Mouse (Mus musculus) midbrain, postnatal 0 days (tissue): ENCODE results near the gene Cdkn2aipnl. TPM values are rescaled to one million over a fixed set of nuclear protein-coding genes. Genes with fewer than 3 reads are reported as not detected.

Source experiments
- ATAC-seq: fragments of 200-750 bp; cut with Nextera tagmentation; 2 replicates; pipeline ENCODE4 v1.8.0; 2017; ENCODE audit warnings: moderate number of reproducible peaks, mild to moderate bottlenecking, moderate TSS enrichment, moderate library complexity; ENCODE audit not compliant: low FRiP score
- DNase-seq: peaks from one replicate; pipeline ENCODE4 v3.0.0-alpha.2; 2015; ENCODE audit warnings: low spot score
- H3K27ac ChIP-seq: fragments of 300-500 bp; sonication (generic); 2 replicates; pipeline ENCODE4 v1.5.1; 2014; ENCODE audit warnings: low read depth, mild to moderate bottlenecking, low read length, mixed read lengths
- H3K27me3 ChIP-seq: fragments of 300-500 bp; sonication (generic); 2 replicates; pipeline ENCODE4 v1.6.1; 2014; ENCODE audit warnings: low read length, control low read depth, mixed read lengths; ENCODE audit not compliant: insufficient read depth
- H3K36me3 ChIP-seq: fragments of 300-500 bp; sonication (generic); 2 replicates; pipeline ENCODE4 v1.6.1; 2014; ENCODE audit warnings: low read length, control low read depth, mixed read lengths; ENCODE audit not compliant: insufficient read depth
- H3K4me1 ChIP-seq: fragments of 300-500 bp; sonication (generic); 2 replicates; pipeline ENCODE4 v1.6.1; 2014; ENCODE audit warnings: mild to moderate bottlenecking, control low read depth, antibody characterized with exemption, low read length, mixed read lengths; ENCODE audit not compliant: insufficient read depth
- H3K4me2 ChIP-seq: fragments of 300-500 bp; sonication (generic); 2 replicates; pipeline ENCODE4 v1.6.1; 2014; ENCODE audit warnings: low read depth, mild to moderate bottlenecking, low read length, mixed read lengths; ENCODE audit not compliant: poor library complexity, severe bottlenecking
- H3K4me3 ChIP-seq: fragments of 300-500 bp; sonication (generic); 2 replicates; pipeline ENCODE4 v1.5.1; 2014; ENCODE audit warnings: low read depth, mild to moderate bottlenecking, low read length, moderate library complexity
- H3K9ac ChIP-seq: fragments of 300-500 bp; sonication (generic); replicated peaks from 2 replicates; pipeline ENCODE4 v1.6.1; 2014; ENCODE audit warnings: mild to moderate bottlenecking, low read length, moderate library complexity, mixed read lengths; ENCODE audit not compliant: poor library complexity, severe bottlenecking
- H3K9me3 ChIP-seq: fragments of 300-500 bp; sonication (generic); 2 replicates; pipeline ENCODE4 v1.6.1; 2016; ENCODE audit warnings: low read length, control low read depth
- CTCF ChIP-seq: IDR thresholded peaks from 2 replicates; pipeline ENCODE4 v1.5.1; 2016; ENCODE audit warnings: antibody characterized with exemption, mild to moderate bottlenecking
- WGBS: fragments of 180-500 bp; shearing (Covaris S2); extraction: QIAGEN DNeasy Blood & Tissue Kit; methylation state at CpG from one replicate; pipeline ENCODE4 v1.1.7; 2014; 5-methylcytosine and 5-hydroxymethylcytosine counted together
- polyA plus RNA-seq: library from polyadenylated mRNA; unstranded; fragments of >200 nt; fragmentation: Nextera tagmentation; extraction: Ambion mirVana; gene quantifications from 2 replicates; pipeline ENCODE4 v1.2.1, GENCODE M21; 2015
- total RNA-seq: library from RNA; depleted of rRNA; stranded (reverse); fragments of >200 nt; gene quantifications from 2 replicates; pipeline ENCODE4 v1.2.3, GENCODE M21; 2014

Cdkn2aipnl gene
- total and polyA plus RNA-seq, 2 experiments from 2014 or later = 99.1 to 124 TPM

- Histone ChIP-seq H3K36me3 (no peaks in the 10 kb centered on the region), H3K9me3 (no peaks in the 10 kb centered on the region), H3K4me1 (no peaks in the 10 kb centered on the region), H3K27me3 (no peaks in the 10 kb centered on the region), H3K27ac (no peak overlapping the region), H3K9ac (no peak overlapping the region), H3K4me2 (no peak overlapping the region), H3K4me3 (no peak overlapping the region)
- DNase-seq (peak; percentile 67), ATAC-seq (no peak)
- TF ChIP-seq CTCF = peak; percentile 49
- WGBS = 64% methylated on average over 11 of the region's 11 CpGs
These were observed 6.4 kb upstream of the Cdkn2aipnl start for GRCm38 (mm10) chr11:51960967-51961471.

GRCm38 (mm10) chr11:51961761-51962160 lies 5.7 kb upstream of the Cdkn2aipnl start:
- Histone ChIP-seq H3K27ac (no peak overlapping the region), H3K36me3 (no peaks in the 10 kb centered on the region), H3K4me3 (no peak overlapping the region), H3K4me1 (no peaks in the 10 kb centered on the region), H3K27me3 (no peaks in the 10 kb centered on the region), H3K4me2 (no peak overlapping the region), H3K9ac (no peak overlapping the region), H3K9me3 (no peaks in the 10 kb centered on the region)
- no peak for ATAC-seq
- no peak for DNase-seq
- 93% methylated on average over 8 of the region's 8 CpGs for WGBS
- no peak for TF ChIP-seq CTCF

- no peak for TF ChIP-seq CTCF
- 92% methylated on average over 7 of the region's 7 CpGs for WGBS
- ATAC-seq (no peak), DNase-seq (no peak)
- Histone ChIP-seq H3K4me2 (no peak overlapping the region), H3K9ac (no peak overlapping the region), H3K36me3 (no peaks in the 10 kb centered on the region), H3K4me1 (no peaks in the 10 kb centered on the region), H3K9me3 (no peaks in the 10 kb centered on the region), H3K27ac (no peak overlapping the region), H3K4me3 (no peak overlapping the region), H3K27me3 (no peaks in the 10 kb centered on the region)
These were observed 5.2 kb upstream of the Cdkn2aipnl start for GRCm38 (mm10) chr11:51962277-51962676.

GRCm38 (mm10) chr11:51966651-51967050 lies 810 bp upstream of the Cdkn2aipnl start:
- Histone ChIP-seq H3K4me3 (no peak overlapping the region), H3K36me3 (peaks cover 10% of the 10 kb centered on the region), H3K4me1 (0 out of 2 replicates have a peak, but pooled peaks cover 5% of the 10 kb centered on the region), H3K9me3 (no peaks in the 10 kb centered on the region), H3K27me3 (no peaks in the 10 kb centered on the region), H3K27ac (no peak overlapping the region), H3K9ac (no peak overlapping the region), H3K4me2 (no peak overlapping the region)
- no peak for ATAC-seq
- no peak for DNase-seq
- TF ChIP-seq CTCF = no peak
- WGBS = 83% methylated on average over 5 of the region's 5 CpGs

- no peak for DNase-seq
- ATAC-seq = no peak
- Histone ChIP-seq H3K27ac (no peak overlapping the region), H3K9ac (no peak overlapping the region), H3K9me3 (no peaks in the 10 kb centered on the region), H3K4me1 (0 out of 2 replicates have a peak, but pooled peaks cover 5% of the 10 kb centered on the region), H3K27me3 (no peaks in the 10 kb centered on the region), H3K4me3 (no peak overlapping the region), H3K4me2 (peak overlapping the region; percentile 87; the same call in 1 of the 2 replicates), H3K36me3 (peaks cover 25% of the 10 kb centered on the region)
- TF ChIP-seq CTCF = no peak
- WGBS = 94% methylated on average over 9 of the region's 9 CpGs
These were observed 1.4 kb downstream of the Cdkn2aipnl start for GRCm38 (mm10) chr11:51968896-51969295.

- DNase-seq (no peak), ATAC-seq (no peak)
- Histone ChIP-seq H3K4me2 (no peak overlapping the region), H3K36me3 (peaks cover 25% of the 10 kb centered on the region), H3K4me1 (0 out of 2 replicates have a peak, but pooled peaks cover 5% of the 10 kb centered on the region), H3K4me3 (no peak overlapping the region), H3K27me3 (no peaks in the 10 kb centered on the region), H3K9ac (no peak overlapping the region), H3K27ac (no peak overlapping the region), H3K9me3 (no peaks in the 10 kb centered on the region)
- peak; percentile 27; the same call in 1 of the 2 replicates for TF ChIP-seq CTCF
- 97% methylated on average over 2 of the region's 2 CpGs for WGBS
These were observed 2.0 kb downstream of the Cdkn2aipnl start for GRCm38 (mm10) chr11:51969511-51969910.
